In the genomic region with DNA sequence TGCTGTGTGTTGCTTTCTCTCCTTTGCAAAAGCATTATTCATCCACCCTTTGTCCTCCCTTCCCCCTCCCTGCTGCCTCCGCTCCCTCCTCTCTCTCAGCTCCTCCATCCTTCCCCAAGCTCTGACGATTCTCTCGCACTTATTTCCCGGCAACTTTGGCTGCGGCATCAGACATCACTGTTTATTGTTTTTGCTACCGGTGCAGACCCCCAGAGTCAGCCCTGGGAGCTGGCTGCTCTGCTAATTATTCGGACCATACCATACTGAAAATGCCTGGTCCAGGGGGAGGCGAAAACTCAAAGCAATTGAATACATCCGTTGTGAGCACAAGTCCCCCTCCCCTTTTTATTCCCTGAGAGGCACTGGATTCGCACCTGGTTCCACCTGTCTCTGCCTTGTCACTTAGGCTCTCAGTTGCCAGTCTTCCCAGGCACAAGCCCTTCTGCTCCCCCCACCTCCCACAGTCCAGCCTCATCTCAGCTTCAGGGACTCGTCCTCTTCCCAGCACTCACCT, we compare ENCODE assay signal across 8 mouse cellular contexts. TPM values are rescaled to one million over a fixed set of nuclear protein-coding genes. Genes with fewer than 3 reads are reported as not detected.
DNase-seq lines count a peak whose midpoint lies in the region; ATAC-seq and TF ChIP-seq lines count a peak whose summit lies in the region.

No protein-coding gene starts in this region.

- peak; percentile 37 to 41 for DNase-seq in left cerebral cortex, postnatal 36 days (ENCODE audit: low spot score in 2 of 2)
- no peak for DNase-seq in left cerebral cortex, adult 11 months (ENCODE audit: low spot score)
- DNase-seq in brain, embryonic 14.5 days (ENCODE audit: low read depth), result peak; percentile 82
- peak; percentile 67 for DNase-seq in limb, embryonic 10.5 days (ENCODE audit: low spot score)
- DNase-seq in urinary bladder, postnatal 36 days (ENCODE audit: low spot score in 2 of 2), result no peak
- no peak for DNase-seq in adrenal gland, adult 2 months

- peaks cover 61% of the 10 kb centered on the region for H3K4me1 ChIP-seq in embryonic facial prominence, embryonic 15.5 days
- peaks cover 62% of the 10 kb centered on the region for H3K4me1 ChIP-seq in limb, embryonic 10.5 days
- H3K4me1 ChIP-seq in neural tube, embryonic 14.5 days (ENCODE audit: control insufficient read depth, insufficient read depth, low read length), result peaks cover 36% of the 10 kb centered on the region

- H3K4me2 ChIP-seq in embryonic facial prominence, embryonic 15.5 days (replicated peaks), result peak overlapping the region; percentile 59
- H3K4me2 ChIP-seq in neural tube, embryonic 14.5 days (ENCODE audit: low read depth, low read length), result peak overlapping the region; percentile 84

- no peak for TF ChIP-seq CTCF in brain, embryonic 14.5 days (IDR thresholded peaks at IDR 0.05; ENCODE audit: borderline replicate concordance, extremely low read depth, insufficient read depth, insufficient read length)

- H3K27me3 ChIP-seq in embryonic facial prominence, embryonic 15.5 days, result no peaks in the 10 kb centered on the region
- H3K27me3 ChIP-seq in limb, embryonic 10.5 days (ENCODE audit: low read depth, poor library complexity, severe bottlenecking), result no peaks in the 10 kb centered on the region
- H3K27me3 ChIP-seq in neural tube, embryonic 14.5 days (ENCODE audit: control insufficient read depth, insufficient read depth, low read length), result no peaks in the 10 kb centered on the region

- TF ChIP-seq POLR2A in brain, embryonic 14.5 days (IDR thresholded peaks at IDR 0.05; ENCODE audit: borderline replicate concordance, extremely low read depth, insufficient read depth, insufficient read length, poor library complexity, severe bottlenecking), result no peak

- no peak for ATAC-seq in embryonic facial prominence, embryonic 15.5 days (ENCODE audit: insufficient number of reproducible peaks, low FRiP score, low TSS enrichment, low read depth)
- peak; percentile 60 for ATAC-seq in neural tube, embryonic 14.5 days (ENCODE audit: low read depth)

- peak overlapping the region; percentile 53; the same call in 1 of the 2 replicates for H3K27ac ChIP-seq in embryonic facial prominence, embryonic 15.5 days (replicated peaks)
- H3K27ac ChIP-seq in limb, embryonic 10.5 days, result peak overlapping the region; percentile 83
- peak overlapping the region; percentile 90 for H3K27ac ChIP-seq in neural tube, embryonic 14.5 days (ENCODE audit: low read depth, low read length)

- no peaks in the 10 kb centered on the region for H3K9me3 ChIP-seq in embryonic facial prominence, embryonic 15.5 days (replicated peaks)
- H3K9me3 ChIP-seq in limb, embryonic 10.5 days (replicated peaks), result no peaks in the 10 kb centered on the region
- H3K9me3 ChIP-seq in neural tube, embryonic 14.5 days (ENCODE audit: control insufficient read depth, low read length), result no peaks in the 10 kb centered on the region

- H3K36me3 ChIP-seq in embryonic facial prominence, embryonic 15.5 days, result no peaks in the 10 kb centered on the region
- no peaks in the 10 kb centered on the region for H3K36me3 ChIP-seq in limb, embryonic 10.5 days
- no peaks in the 10 kb centered on the region for H3K36me3 ChIP-seq in neural tube, embryonic 14.5 days (ENCODE audit: control insufficient read depth, insufficient read depth, low read length)

- H3K4me3 ChIP-seq in embryonic facial prominence, embryonic 15.5 days (replicated peaks), result peak overlapping the region; percentile 49
- peak overlapping the region; percentile 56 for H3K4me3 ChIP-seq in limb, embryonic 10.5 days
- H3K4me3 ChIP-seq in neural tube, embryonic 14.5 days (ENCODE audit: low read depth, low read length), result peak overlapping the region; percentile 61

- WGBS in embryonic facial prominence, embryonic 15.5 days, result 0% methylated on average over 11 of the region's 11 CpGs
- WGBS in limb, embryonic 10.5 days, result under 1% methylated on average over 11 of the region's 11 CpGs
- WGBS in neural tube, embryonic 14.5 days, result under 1% methylated on average over 11 of the region's 11 CpGs

- peak overlapping the region; percentile 42 for H3K9ac ChIP-seq in embryonic facial prominence, embryonic 15.5 days
- H3K9ac ChIP-seq in neural tube, embryonic 14.5 days (replicated peaks; ENCODE audit: low read depth, low read length), result peak overlapping the region; percentile 90

- intact Hi-C loops in left cerebral cortex, postnatal 36 days (cut with DNase I), result loop anchor here (10.0 kb wide), 1 partner anchor 310 kb away; the partner anchor contains the start of gene Tnks1bp1

RNA-seq across cellular contexts. Expression of gene Ypel4, which starts 0.6 kb away (rescaled TPM):
- total RNA-seq in left cerebral cortex, postnatal 36 days (2021), result 10 to 100 TPM; 65.8 to 94.6 TPM
- 41.7 and 61.5 TPM in 2 replicates for polyA plus RNA-seq in brain, embryonic 14.5 days (2012; rRNA removed)
- 6.6 and 7.9 TPM in 2 replicates for polyA plus RNA-seq in embryonic facial prominence, embryonic 15.5 days (2015; fragmentation: Nextera tagmentation; extraction: Ambion mirVana)
- 5.7 and 9.6 TPM in 2 replicates for polyA plus RNA-seq in limb, embryonic 10.5 days (2016; fragmentation: Nextera tagmentation; extraction: Ambion mirVana)
- polyA plus RNA-seq in neural tube, embryonic 14.5 days (2014; fragmentation: Nextera tagmentation; extraction: Ambion mirVana), result 17.8 TPM in 2 replicates
- total RNA-seq in adrenal gland, adult 2 months (2021), result 1 to 10 TPM; 3.8 to 7.2 TPM
- 9.8 and 17.2 TPM in 2 replicates for polyA plus RNA-seq in adrenal gland, adult 2 months (2012; rRNA removed)

RNA-seq across cellular contexts. Expression of gene Clp1, which starts 7.3 kb away (rescaled TPM):
- total RNA-seq in left cerebral cortex, postnatal 36 days (2021), result 10 to 100 TPM in 1 of 2 experiments, 1 to 10 TPM in 1; 6.6 to 10.5 TPM
- polyA plus RNA-seq in brain, embryonic 14.5 days (2012; rRNA removed), result 15.8 and 21.4 TPM in 2 replicates
- 27.9 and 29.1 TPM in 2 replicates for polyA plus RNA-seq in embryonic facial prominence, embryonic 15.5 days (2015; fragmentation: Nextera tagmentation; extraction: Ambion mirVana)
- polyA plus RNA-seq in limb, embryonic 10.5 days (2016; fragmentation: Nextera tagmentation; extraction: Ambion mirVana), result 57.8 and 58.8 TPM in 2 replicates
- 20.6 and 24.7 TPM in 2 replicates for polyA plus RNA-seq in neural tube, embryonic 14.5 days (2014; fragmentation: Nextera tagmentation; extraction: Ambion mirVana)
- total RNA-seq in adrenal gland, adult 2 months (2021), result 10 to 100 TPM; 11.4 to 16.8 TPM
- 5.1 and 5.3 TPM in 2 replicates for polyA plus RNA-seq in adrenal gland, adult 2 months (2012; rRNA removed)

RNA-seq across cellular contexts. Expression of gene Gm19426, which starts 9.0 kb away (rescaled TPM):
- total RNA-seq in left cerebral cortex, postnatal 36 days (2021), result 1 to 10 TPM; 1.2 to 1.7 TPM
- 6.8 and 7.6 TPM in 2 replicates for polyA plus RNA-seq in brain, embryonic 14.5 days (2012; rRNA removed)
- 7.0 and 9.0 TPM in 2 replicates for polyA plus RNA-seq in embryonic facial prominence, embryonic 15.5 days (2015; fragmentation: Nextera tagmentation; extraction: Ambion mirVana)
- polyA plus RNA-seq in limb, embryonic 10.5 days (2016; fragmentation: Nextera tagmentation; extraction: Ambion mirVana), result 7.6 and 8.2 TPM in 2 replicates
- 1.7 and 2.6 TPM in 2 replicates for polyA plus RNA-seq in neural tube, embryonic 14.5 days (2014; fragmentation: Nextera tagmentation; extraction: Ambion mirVana)
- 1 to 10 TPM in 1 of 2 experiments, under 1 TPM in 1; 0.98 to 2.6 TPM for total RNA-seq in adrenal gland, adult 2 months (2021)
- polyA plus RNA-seq in adrenal gland, adult 2 months (2012; rRNA removed), result 0.65 and 1.0 TPM in 2 replicates

RNA-seq across cellular contexts. Expression of gene Zdhhc5, which starts 19.4 kb away (rescaled TPM):
- 10 to 100 TPM; 42.1 to 48.9 TPM for total RNA-seq in left cerebral cortex, postnatal 36 days (2021)
- 34.8 and 35.4 TPM in 2 replicates for polyA plus RNA-seq in brain, embryonic 14.5 days (2012; rRNA removed)
- 28.1 and 28.9 TPM in 2 replicates for polyA plus RNA-seq in embryonic facial prominence, embryonic 15.5 days (2015; fragmentation: Nextera tagmentation; extraction: Ambion mirVana)
- polyA plus RNA-seq in limb, embryonic 10.5 days (2016; fragmentation: Nextera tagmentation; extraction: Ambion mirVana), result 33.7 and 34.3 TPM in 2 replicates
- polyA plus RNA-seq in neural tube, embryonic 14.5 days (2014; fragmentation: Nextera tagmentation; extraction: Ambion mirVana), result 22.8 and 23.9 TPM in 2 replicates
- 10 to 100 TPM; 61.7 to 74.4 TPM for total RNA-seq in adrenal gland, adult 2 months (2021)
- polyA plus RNA-seq in adrenal gland, adult 2 months (2012; rRNA removed), result 37.5 and 46.3 TPM in 2 replicates

RNA-seq across cellular contexts. Expression of gene Serping1, which starts 40.8 kb away (rescaled TPM):
- 1 to 10 TPM; 5.3 to 7.7 TPM for total RNA-seq in left cerebral cortex, postnatal 36 days (2021)
- polyA plus RNA-seq in brain, embryonic 14.5 days (2012; rRNA removed), result 22.5 and 29.6 TPM in 2 replicates
- polyA plus RNA-seq in embryonic facial prominence, embryonic 15.5 days (2015; fragmentation: Nextera tagmentation; extraction: Ambion mirVana), result 40.0 and 48.0 TPM in 2 replicates
- 9.3 and 10.8 TPM in 2 replicates for polyA plus RNA-seq in limb, embryonic 10.5 days (2016; fragmentation: Nextera tagmentation; extraction: Ambion mirVana)
- polyA plus RNA-seq in neural tube, embryonic 14.5 days (2014; fragmentation: Nextera tagmentation; extraction: Ambion mirVana), result 15.7 and 34.8 TPM in 2 replicates
- total RNA-seq in adrenal gland, adult 2 months (2021), result 100 to 1,000 TPM in 1 of 2 experiments, 10 to 100 TPM in 1; 91.2 to 127 TPM
- 129 and 154 TPM in 2 replicates for polyA plus RNA-seq in adrenal gland, adult 2 months (2012; rRNA removed)

Comparison
In these comparisons a context has a peak if more than half of its experiments do, and no peak if none do; other contexts are left out.
1. DNase-seq: peak in left cerebral cortex, postnatal 36 days (2 of 2), brain, embryonic 14.5 days (single experiment) and limb, embryonic 10.5 days (single experiment); none in left cerebral cortex, adult 11 months (single experiment), urinary bladder, postnatal 36 days (0 of 2) and adrenal gland, adult 2 months (single experiment).
2. Peak in every context shown above with its lines, with median percentiles within 50 percentile points of each other: H3K27ac ChIP-seq and H3K4me3 ChIP-seq.